Mouse (Mus musculus) layer of hippocampus, postnatal 10 days (tissue): ENCODE results near the gene Larp4. TPM values are rescaled to one million over a fixed set of nuclear protein-coding genes. Genes with fewer than 3 reads are reported as not detected.

ENCODE experiments used
- DNase-seq, 2 experiments: peaks; one replicate each; pipeline ENCODE4 v3.0.0; 2021; ENCODE audit warnings: low spot score in 2 of 2
- total RNA-seq, 2 experiments: library from RNA; stranded (reverse); gene quantifications; 2 replicates each; pipeline ENCODE4 v1.2.3; 2021

Larp4 gene
- total RNA-seq, 2 experiments from 2014 or later, result 48.8 to 53.9 TPM

GRCm38 (mm10) chr15:100056397-100056908, 86.6 kb downstream of the Larp4 start:
- no peak for DNase-seq

DNA sequence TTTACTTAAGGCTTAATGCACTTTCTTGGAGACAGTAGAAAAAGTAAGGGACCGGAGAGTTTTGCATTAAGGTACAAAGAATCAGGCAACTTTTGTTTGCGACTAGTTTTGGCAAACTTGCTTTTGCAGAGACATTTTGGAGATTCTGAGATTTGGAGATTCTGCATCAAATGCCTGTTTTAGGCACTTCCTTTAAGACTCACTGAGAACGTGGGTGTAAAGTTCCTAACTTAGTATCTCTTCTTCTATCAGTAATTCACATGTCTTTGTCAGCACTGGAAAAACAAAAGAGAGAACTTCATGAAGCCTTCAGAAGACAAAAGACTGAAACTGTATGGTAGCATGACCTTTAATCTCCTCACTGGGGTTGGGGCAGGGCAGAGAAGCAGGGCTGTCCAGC, 87.8 kb downstream of the Larp4 start:
- no peak for DNase-seq

GRCm38 (mm10) chr15:100058143-100058542, 88.3 kb downstream of the Larp4 start:
- DNase-seq, result no peak

GRCm38 (mm10) chr15:100058912-100059311, 89.0 kb downstream of the Larp4 start:
- DNase-seq, result no peak

DNA sequence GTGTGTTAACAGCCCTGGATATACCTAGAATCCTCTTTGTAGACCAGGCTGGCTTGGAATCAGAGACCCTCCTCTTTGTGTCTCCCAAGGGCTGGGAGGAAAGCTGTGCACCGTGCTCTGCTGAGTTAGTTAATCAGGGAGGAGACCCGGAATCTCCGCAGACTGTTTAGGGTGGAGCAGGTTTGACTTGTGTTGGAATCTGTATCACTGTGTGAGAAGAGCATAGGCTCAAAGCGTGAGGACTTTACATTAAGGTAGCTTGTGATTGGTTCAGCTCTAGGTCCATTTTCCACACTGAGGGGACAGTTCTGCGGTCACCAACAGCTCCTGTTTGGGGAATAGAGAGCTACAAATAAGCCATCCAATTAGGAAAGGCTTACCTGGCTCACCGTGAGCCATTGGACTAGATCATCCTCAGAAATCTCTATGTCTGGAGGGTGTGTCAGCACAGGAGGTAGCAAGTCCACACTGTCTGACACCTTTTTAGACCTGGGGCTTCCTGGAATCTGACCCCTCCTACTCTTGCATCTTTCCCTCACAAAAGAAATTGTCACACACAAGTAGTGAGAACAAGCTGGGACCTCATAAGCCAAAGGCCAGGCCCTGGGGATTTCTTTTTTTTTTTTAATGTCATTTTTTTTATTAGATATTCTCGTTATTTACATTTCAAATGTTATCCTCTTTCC, 89.9 kb downstream of the Larp4 start:
- no peak for DNase-seq

DNA sequence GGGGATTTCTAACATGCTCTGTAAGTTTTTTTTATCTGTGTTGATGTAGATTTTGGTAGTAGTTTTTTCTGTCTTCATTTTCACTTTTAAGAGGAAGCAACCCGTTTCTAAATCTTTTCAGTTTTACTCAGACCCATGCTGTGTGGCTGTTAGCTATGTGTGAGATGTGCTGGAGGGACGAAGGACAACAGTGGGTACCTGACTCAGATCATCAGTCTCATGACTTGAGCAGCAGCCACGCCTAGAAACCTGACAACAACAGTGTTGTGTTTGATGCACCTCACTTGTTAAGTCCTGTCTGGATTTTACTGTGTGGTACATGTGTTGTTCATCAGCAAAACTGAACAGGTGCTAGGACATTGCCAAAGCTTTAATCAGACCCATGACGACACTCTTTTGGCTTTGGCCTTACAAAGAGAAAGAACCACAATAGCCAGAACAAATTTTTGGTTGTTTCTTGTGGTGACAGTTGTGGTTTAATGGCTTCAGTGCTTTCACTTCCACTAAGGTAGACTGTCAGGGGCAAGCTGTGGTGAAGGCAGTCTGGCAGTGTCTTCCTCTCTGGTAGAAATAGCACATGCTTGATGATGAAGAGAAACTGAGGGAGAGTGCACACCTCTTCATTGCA, 90.8 kb downstream of the Larp4 start:
- no peak for DNase-seq

GRCm38 (mm10) chr15:100061377-100061776, 91.5 kb downstream of the Larp4 start:
- DNase-seq, result no peak

DNA sequence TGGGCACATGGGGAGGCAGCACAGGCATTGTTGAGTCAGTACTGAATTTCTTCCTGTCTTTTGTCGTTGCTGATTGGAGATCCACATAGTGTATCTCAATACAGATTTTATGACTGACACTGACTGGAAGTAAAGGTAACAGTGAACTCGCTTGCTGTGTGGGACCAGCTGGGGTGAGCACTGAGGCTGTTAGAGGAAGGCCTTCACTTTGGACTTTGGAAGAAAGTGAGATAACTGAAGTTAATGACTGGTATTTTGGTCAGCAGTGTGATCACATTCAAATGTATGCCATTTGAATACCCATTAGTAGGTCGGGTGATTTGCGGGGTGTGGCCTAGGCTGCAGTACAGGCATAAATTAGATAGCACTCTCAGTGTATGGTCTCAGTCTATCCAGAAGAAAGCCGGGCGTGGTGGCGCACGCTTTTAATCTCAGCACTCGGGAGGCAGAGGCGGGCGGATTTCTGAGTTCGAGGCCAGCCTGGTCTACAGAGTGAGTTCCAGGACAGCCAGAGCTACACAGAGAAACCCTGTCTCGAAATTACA, 93.4 kb downstream of the Larp4 start:
- no peak for DNase-seq

Other genes with a start within 250 kb of the Larp4 start
- 100 to 1,000 TPM in 1 of 2 experiments, 10 to 100 TPM in 1; 97.4 to 107 TPM for gene Cox14, start 244.4 kb upstream of the Larp4 start, total RNA-seq
- gene Cers5, start 197.2 kb upstream of the Larp4 start, total RNA-seq, result 10 to 100 TPM; 39.0 to 44.3 TPM
- gene Lima1, start 94.6 kb upstream of the Larp4 start, total RNA-seq, result 10 to 100 TPM; 15.3 to 15.5 TPM
- under 1 TPM; 0.04 to 0.18 TPM for gene Fam186a, start 3.0 kb upstream of the Larp4 start, total RNA-seq
- 10 to 100 TPM; 48.7 to 51.0 TPM for gene Dip2b, start 68.6 kb downstream of the Larp4 start, total RNA-seq